Mouse (Mus musculus) lung, embryonic 16.5 days (tissue): Measurements from ENCODE around the gene Pm20d2. TPM values are rescaled to one million over a fixed set of nuclear protein-coding genes. Genes with fewer than 3 reads are reported as not detected.

Experiments
- ATAC-seq: fragments of 200-750 bp; cut with Nextera tagmentation; 2 replicates; pipeline ENCODE4 v1.8.0; 2017; ENCODE audit warnings: low read depth, mild to moderate bottlenecking, moderate library complexity
- H3K27ac ChIP-seq: fragments of 300-500 bp; sonication (generic); 2 replicates; pipeline ENCODE4 v1.5.1; 2014; ENCODE audit warnings: mild to moderate bottlenecking, control low read depth, low read length
- H3K27me3 ChIP-seq: fragments of 300-500 bp; sonication (generic); 2 replicates; pipeline ENCODE4 v1.6.1; 2014; ENCODE audit warnings: low read depth, low read length, mixed read lengths; ENCODE audit not compliant: control insufficient read depth, insufficient read depth
- H3K36me3 ChIP-seq: fragments of 300-500 bp; sonication (generic); 2 replicates; pipeline ENCODE4 v1.6.1; 2014; ENCODE audit warnings: low read length; ENCODE audit not compliant: control insufficient read depth, insufficient read depth
- H3K4me1 ChIP-seq: fragments of 300-500 bp; sonication (generic); replicated peaks from 2 replicates; pipeline ENCODE4 v1.6.1; 2014; ENCODE audit warnings: low read length, mixed read lengths; ENCODE audit not compliant: control insufficient read depth, insufficient read depth
- H3K4me2 ChIP-seq: fragments of 300-500 bp; sonication (generic); 2 replicates; pipeline ENCODE4 v1.6.1; 2014; ENCODE audit warnings: low read depth, low read length, control low read depth
- H3K4me3 ChIP-seq: fragments of 300-500 bp; sonication (generic); 2 replicates; pipeline ENCODE4 v1.5.1; 2014; ENCODE audit warnings: mild to moderate bottlenecking, low read length, control low read depth
- H3K9ac ChIP-seq: fragments of 300-500 bp; sonication (generic); 2 replicates; pipeline ENCODE4 v1.6.1; 2014; ENCODE audit warnings: low read length, control low read depth
- H3K9me3 ChIP-seq: fragments of 300-500 bp; sonication (generic); 2 replicates; pipeline ENCODE4 v1.6.1; 2016; ENCODE audit warnings: low read length; ENCODE audit not compliant: control insufficient read depth
- WGBS: fragments of 180-500 bp; shearing (Covaris S2); extraction: QIAGEN DNeasy Blood & Tissue Kit; methylation state at CpG from one replicate; pipeline ENCODE4 v1.1.7; 2014; 5-methylcytosine and 5-hydroxymethylcytosine counted together
- polyA plus RNA-seq: library from polyadenylated mRNA; unstranded; fragments of >200 nt; fragmentation: Nextera tagmentation; extraction: Ambion mirVana; gene quantifications from 2 replicates; pipeline ENCODE4 v1.2.1, GENCODE M21; 2015

Gene Pm20d2
- polyA plus RNA-seq, 1 experiment from 2014 or later = 1.3 TPM

DNA sequence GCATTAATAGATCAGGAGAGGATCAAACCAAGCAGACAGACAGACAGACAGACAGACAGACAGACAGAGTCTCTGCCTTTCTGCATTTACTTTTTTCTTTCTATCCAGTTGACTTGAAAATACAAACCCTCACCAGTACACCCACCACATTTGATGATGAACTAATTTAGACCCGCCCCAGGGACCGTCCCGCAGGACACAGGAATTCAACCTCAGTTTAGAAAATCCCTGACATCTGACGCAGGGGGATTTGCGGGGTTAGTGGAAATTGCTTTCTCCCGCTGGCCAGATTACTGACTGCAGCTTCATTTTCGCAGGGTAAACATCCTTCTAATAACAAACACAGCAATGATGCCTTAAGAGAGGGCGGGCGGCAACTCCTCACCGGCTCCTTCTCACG, 57.3 kb downstream of the Pm20d2 start, which contains the start of gene Gabrr1:
TSS of gene Gabrr1 (plus strand) at position 301 of the 400 bp plus-strand sequence.
- no peak within 1 kb of the TSS for H3K4me2 ChIP-seq
- ATAC-seq = no peak
- 49% methylated on average over 11 of the region's 11 CpGs for WGBS
- no peaks in the 10 kb centered on the region for H3K36me3 ChIP-seq
- no peaks in the 10 kb centered on the region for H3K9me3 ChIP-seq
- no peaks in the 10 kb centered on the region for H3K4me1 ChIP-seq
- no peak within 1 kb of the TSS for H3K4me3 ChIP-seq
- no peak within 1 kb of the TSS for H3K9ac ChIP-seq
- no peaks in the 10 kb centered on the region for H3K27me3 ChIP-seq
- H3K27ac ChIP-seq = no peak within 1 kb of the TSS

DNA sequence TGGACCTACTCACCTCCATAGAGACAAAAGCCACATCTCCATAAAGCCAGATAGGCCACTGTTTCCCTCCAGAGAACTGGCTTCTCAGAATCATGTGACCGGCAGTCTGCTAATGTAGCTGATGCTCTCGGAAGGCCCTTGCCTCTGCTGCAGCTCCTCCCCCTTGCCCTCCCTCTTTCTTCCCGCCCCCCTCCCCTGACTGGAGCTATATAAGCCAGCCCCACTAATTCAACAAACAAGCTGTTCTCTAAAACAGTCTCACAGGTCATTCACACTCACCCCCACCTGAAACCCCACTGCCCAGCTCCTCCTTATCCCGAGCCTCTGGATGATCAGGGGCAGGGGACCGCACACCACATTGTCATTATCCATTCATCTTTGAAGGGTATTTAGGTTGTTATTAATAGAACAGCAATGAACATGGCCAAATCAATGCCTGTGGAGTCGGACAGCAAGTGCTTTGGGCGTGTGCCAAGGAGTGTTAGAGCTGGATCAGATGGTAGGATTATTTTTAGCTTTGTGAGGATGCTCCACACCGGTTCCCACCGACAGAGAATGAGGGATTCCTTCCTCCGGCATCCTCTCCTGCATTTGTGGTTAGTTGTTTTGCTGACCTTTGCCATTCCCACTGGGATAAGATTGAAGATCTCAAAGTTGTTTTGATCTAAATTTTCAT, 64.0 kb downstream of the Pm20d2 start:
- no peak overlapping the region for H3K9ac ChIP-seq
- no peak for ATAC-seq
- H3K36me3 ChIP-seq = no peaks in the 10 kb centered on the region
- no peak overlapping the region for H3K4me2 ChIP-seq
- no peaks in the 10 kb centered on the region for H3K4me1 ChIP-seq
- WGBS = 39% methylated on average over 10 of the region's 10 CpGs
- no peak overlapping the region for H3K27ac ChIP-seq
- no peaks in the 10 kb centered on the region for H3K27me3 ChIP-seq
- no peaks in the 10 kb centered on the region for H3K9me3 ChIP-seq
- no peak overlapping the region for H3K4me3 ChIP-seq

DNA sequence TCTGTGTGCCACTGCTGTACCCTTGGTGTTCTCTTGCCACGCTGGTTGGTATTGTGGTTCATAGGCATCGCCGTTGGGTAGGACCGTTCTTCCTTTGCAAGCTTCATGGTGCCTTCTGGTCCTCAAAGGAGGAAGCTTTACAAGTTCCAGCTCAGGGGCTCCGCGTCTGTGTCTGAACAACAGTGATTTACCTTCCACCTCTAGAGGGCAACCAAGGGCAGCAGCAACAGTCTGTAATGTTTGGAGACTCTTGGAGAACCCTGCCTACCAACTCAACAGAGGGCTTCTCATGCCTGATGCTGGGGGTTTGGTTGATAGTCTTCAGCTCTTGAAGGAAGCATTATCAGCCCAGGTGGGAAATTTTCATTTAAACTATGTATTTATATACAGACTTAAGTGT, 65.0 kb downstream of the Pm20d2 start:
- 76% methylated on average over 6 of the region's 6 CpGs for WGBS
- Histone ChIP-seq H3K9ac (no peak overlapping the region), H3K9me3 (no peaks in the 10 kb centered on the region), H3K27ac (no peak overlapping the region), H3K36me3 (no peaks in the 10 kb centered on the region), H3K4me3 (no peak overlapping the region), H3K4me2 (no peak overlapping the region), H3K27me3 (no peaks in the 10 kb centered on the region), H3K4me1 (no peaks in the 10 kb centered on the region)
- ATAC-seq = no peak

Other genes starting within 250 kb of the Pm20d2 start
- 2.6 and 3.6 TPM in 2 replicates for gene Ankrd6, start 238.9 kb downstream of the Pm20d2 start, polyA plus RNA-seq
- 2.6 and 2.9 TPM in 2 replicates for gene Rragd, start 206.7 kb downstream of the Pm20d2 start, polyA plus RNA-seq
- gene Ube2j1, start 158.3 kb downstream of the Pm20d2 start, polyA plus RNA-seq = 48.2 and 50.1 TPM in 2 replicates
- gene Gabrr2, start 126.7 kb downstream of the Pm20d2 start, polyA plus RNA-seq = 0.10 and 0.20 TPM in 2 replicates
- not detected in 2 replicates for gene Gabrr1, start 57.2 kb downstream of the Pm20d2 start, polyA plus RNA-seq
- 3.2 and 3.4 TPM in 2 replicates for gene Srsf12, start 19.3 kb upstream of the Pm20d2 start, polyA plus RNA-seq
- 108 and 118 TPM in 2 replicates for gene Pnrc1, start 100.4 kb upstream of the Pm20d2 start, polyA plus RNA-seq
- 20.0 and 22.0 TPM in 2 replicates for gene Rngtt, start 120.6 kb upstream of the Pm20d2 start, polyA plus RNA-seq